Mouse (Mus musculus) heart, embryonic 10.5 days (tissue): ENCODE measurements around the gene Sult5a1. TPM values are rescaled to one million over a fixed set of nuclear protein-coding genes. Genes with fewer than 3 reads are reported as not detected.

Experiments used
- DNase-seq: peaks from one replicate; pipeline ENCODE4 v3.0.0-alpha.2; 2017; ENCODE audit warnings: low spot score
- H3K27ac ChIP-seq: fragments of 300-500 bp; sonication (generic); 2 replicates; pipeline ENCODE4 v1.5.1; 2016; ENCODE audit warnings: mild to moderate bottlenecking
- H3K27me3 ChIP-seq: fragments of 300-500 bp; sonication (generic); 2 replicates; pipeline ENCODE4 v1.6.1; 2016; ENCODE audit warnings: mild to moderate bottlenecking; ENCODE audit not compliant: poor library complexity, insufficient read depth, severe bottlenecking
- H3K36me3 ChIP-seq: fragments of 300-500 bp; sonication (generic); 2 replicates; pipeline ENCODE4 v1.6.1; 2016; ENCODE audit warnings: mild to moderate bottlenecking, moderate library complexity
- H3K4me1 ChIP-seq: fragments of 300-500 bp; sonication (generic); 2 replicates; pipeline ENCODE4 v1.6.1; 2016; ENCODE audit warnings: mild to moderate bottlenecking
- H3K4me3 ChIP-seq: fragments of 300-500 bp; sonication (generic); 2 replicates; pipeline ENCODE4 v1.5.1; 2016; ENCODE audit warnings: mild to moderate bottlenecking, moderate library complexity
- H3K9me3 ChIP-seq: fragments of 300-500 bp; sonication (generic); 2 replicates; pipeline ENCODE4 v1.6.1; 2016; ENCODE audit warnings: mild to moderate bottlenecking, moderate library complexity
- WGBS: fragments of 180-500 bp; shearing (Covaris S2); methylation state at CpG from one replicate; pipeline ENCODE4 v1.1.7; 2016; 5-methylcytosine and 5-hydroxymethylcytosine counted together
- polyA plus RNA-seq: library from polyadenylated mRNA; unstranded; fragments of >200 nt; fragmentation: Nextera tagmentation; extraction: Ambion mirVana; gene quantifications from 2 replicates; pipeline ENCODE4 v1.2.1, GENCODE M21; 2016

Sult5a1 gene
- polyA plus RNA-seq, 1 experiment from 2014 or later, result 12.3 TPM

DNA sequence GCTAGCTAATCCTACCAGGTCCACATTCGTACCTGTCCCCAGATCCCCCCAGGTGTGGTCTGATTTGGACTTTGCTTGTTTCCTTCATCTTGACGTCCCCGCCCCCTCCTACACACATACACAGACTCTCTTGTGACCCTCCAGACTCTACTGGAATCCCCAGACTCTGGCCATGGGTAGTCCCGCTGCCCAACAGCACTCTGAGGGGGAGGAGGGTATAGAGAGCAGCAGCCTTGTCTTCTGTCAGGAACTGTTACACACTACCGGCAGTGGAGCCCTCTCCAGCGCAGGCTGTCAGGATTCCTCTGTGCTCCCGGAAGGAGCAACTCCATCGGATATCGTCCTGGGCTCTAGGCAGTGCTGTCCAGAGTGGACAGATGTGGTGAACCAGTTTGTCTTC, 27.1 kb downstream of the Sult5a1 start:
- Histone ChIP-seq H3K27me3 (peaks cover 51% of the 10 kb centered on the region), H3K36me3 (no peaks in the 10 kb centered on the region), H3K4me1 (peaks cover 38% of the 10 kb centered on the region), H3K9me3 (no peaks in the 10 kb centered on the region), H3K27ac (no peak overlapping the region), H3K4me3 (no peak overlapping the region)
- no peak for DNase-seq
- 59% methylated on average over 9 of the region's 9 CpGs for WGBS

DNA sequence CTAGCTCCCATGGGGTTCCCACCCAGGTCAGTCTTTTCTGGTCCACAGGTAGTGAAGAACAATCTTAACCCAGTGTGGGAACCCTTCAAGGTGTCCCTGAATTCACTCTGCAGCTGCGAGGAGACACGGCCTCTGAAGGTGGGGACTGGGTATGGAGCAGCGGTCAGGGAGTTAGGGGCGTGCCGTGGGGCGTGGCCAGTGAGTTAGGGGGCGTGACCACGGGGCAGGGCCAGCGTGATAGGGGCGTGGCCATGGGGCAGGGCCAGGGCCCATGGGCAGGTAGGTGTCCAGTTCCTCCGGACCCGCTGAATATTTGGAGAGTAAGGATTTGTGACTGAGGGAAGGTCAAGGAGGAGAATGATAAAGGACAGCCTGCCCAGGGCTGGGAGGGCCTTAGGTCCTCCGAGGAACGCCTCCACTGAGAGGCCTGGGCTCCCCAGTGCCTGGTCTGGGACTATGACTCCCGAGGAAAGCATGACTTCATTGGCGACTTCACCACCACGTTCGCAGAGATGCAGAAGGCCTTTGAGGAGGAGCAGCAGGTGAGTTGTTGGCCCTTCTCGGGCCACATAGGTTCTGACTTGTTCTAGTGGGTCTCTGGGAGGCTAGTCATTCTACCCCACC, 31.8 kb downstream of the Sult5a1 start:
- Histone ChIP-seq H3K4me1 (peaks cover 34% of the 10 kb centered on the region), H3K27me3 (peaks cover 85% of the 10 kb centered on the region), H3K4me3 (peak overlapping the region; percentile 12), H3K36me3 (no peaks in the 10 kb centered on the region), H3K27ac (no peak overlapping the region), H3K9me3 (no peaks in the 10 kb centered on the region)
- 5% methylated on average over 19 of the region's 19 CpGs for WGBS
- peak; percentile 93 for DNase-seq

- Histone ChIP-seq H3K36me3 (no peaks in the 10 kb centered on the region), H3K27me3 (peaks cover 88% of the 10 kb centered on the region), H3K4me1 (peaks cover 33% of the 10 kb centered on the region), H3K4me3 (no peak overlapping the region), H3K27ac (no peak overlapping the region), H3K9me3 (no peaks in the 10 kb centered on the region)
- DNase-seq, result no peak
- WGBS, result 75% methylated on average over 5 of the region's 5 CpGs
These were observed 35.4 kb downstream of the Sult5a1 start for GRCm38 (mm10) chr8:123122670-123123069.

- DNase-seq, result no peak
- H3K36me3 ChIP-seq, result no peaks in the 10 kb centered on the region
- H3K4me3 ChIP-seq, result no peak overlapping the region
- H3K4me1 ChIP-seq, result peaks cover 38% of the 10 kb centered on the region
- no peaks in the 10 kb centered on the region for H3K9me3 ChIP-seq
- peak overlapping the region; percentile 7 for H3K27ac ChIP-seq
- H3K27me3 ChIP-seq, result peaks cover 88% of the 10 kb centered on the region
- 62% methylated on average over 9 of the region's 9 CpGs for WGBS
These were observed 36.1 kb downstream of the Sult5a1 start for GRCm38 (mm10) chr8:123122059-123122458.

GRCm38 (mm10) chr8:123117744-123118143, 40.4 kb downstream of the Sult5a1 start:
- no peak for DNase-seq
- H3K4me3 ChIP-seq, result peak overlapping the region; percentile 63
- H3K9me3 ChIP-seq, result no peaks in the 10 kb centered on the region
- H3K4me1 ChIP-seq, result peaks cover 26% of the 10 kb centered on the region
- 0 out of 2 replicates have a peak overlapping the region, but pooled peaks have one; percentile 37 for H3K27ac ChIP-seq
- H3K36me3 ChIP-seq, result no peaks in the 10 kb centered on the region
- peaks cover 75% of the 10 kb centered on the region for H3K27me3 ChIP-seq
- 5% methylated on average over 17 of the region's 17 CpGs for WGBS

DNA sequence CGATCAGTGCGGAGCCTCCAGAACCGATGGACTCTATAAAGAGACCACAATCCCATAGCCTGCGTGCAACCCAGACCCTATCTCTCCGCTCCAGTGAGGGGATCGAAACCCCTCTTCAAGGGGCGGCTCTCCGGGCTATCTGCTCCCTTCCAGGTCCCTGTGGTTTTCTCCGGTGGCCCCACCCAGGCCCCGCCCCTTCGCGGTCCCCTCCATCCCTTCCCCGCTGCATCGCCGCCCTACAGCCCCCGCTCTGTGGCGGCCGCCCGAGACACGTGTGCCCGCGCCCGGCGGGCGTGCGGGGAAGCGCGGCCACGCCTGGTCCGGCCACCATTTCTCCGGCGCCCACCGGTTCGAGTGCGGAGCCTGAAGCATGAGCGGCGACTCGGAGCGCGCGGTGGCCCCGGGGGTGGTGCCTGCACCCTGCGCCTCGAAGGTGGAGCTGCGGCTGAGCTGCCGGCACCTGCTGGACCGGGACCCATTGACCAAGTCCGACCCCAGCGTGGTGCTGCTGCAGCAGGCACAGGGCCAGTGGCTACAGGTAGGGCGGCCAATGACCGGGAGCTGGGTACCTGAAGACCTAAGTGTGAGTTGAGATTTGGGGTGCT, 40.9 kb downstream of the Sult5a1 start, which contains the start of gene Cpne7:
Cpne7 (plus strand) TSS at position 248 of the 605 bp plus-strand sequence.
- Histone ChIP-seq H3K27ac (0 out of 2 replicates have a peak within 1 kb of the TSS, but pooled peaks have one; percentile 37), H3K4me1 (peaks cover 23% of the 10 kb centered on the region), H3K36me3 (no peaks in the 10 kb centered on the region), H3K27me3 (peaks cover 70% of the 10 kb centered on the region), H3K9me3 (no peaks in the 10 kb centered on the region), H3K4me3 (peak within 1 kb of the TSS; percentile 63)
- under 1% methylated on average over 51 of the region's 51 CpGs for WGBS
- DNase-seq, result peak; percentile 77

DNA sequence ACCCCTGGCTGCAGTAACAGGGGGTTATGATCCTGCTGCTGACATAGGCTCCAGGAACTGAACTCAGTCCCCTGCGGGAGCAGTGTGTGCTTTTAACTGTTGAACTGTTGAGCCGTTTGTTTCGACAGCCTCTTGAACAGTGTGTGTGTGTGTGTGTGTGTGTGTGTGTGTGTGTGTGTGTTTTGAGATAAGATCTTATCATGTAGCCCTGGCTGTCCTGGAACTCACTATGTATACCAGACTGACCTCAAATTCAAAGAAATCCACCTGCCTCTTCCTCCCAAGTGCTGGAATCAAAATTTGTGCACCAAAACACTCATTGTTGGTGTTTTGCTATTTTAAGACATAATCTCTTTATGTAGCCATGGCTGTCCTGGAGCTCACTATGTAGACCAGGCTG, 43.5 kb downstream of the Sult5a1 start:
- no peak for DNase-seq
- H3K36me3 ChIP-seq, result no peaks in the 10 kb centered on the region
- peaks cover 50% of the 10 kb centered on the region for H3K27me3 ChIP-seq
- H3K4me3 ChIP-seq, result no peak overlapping the region
- no peak overlapping the region for H3K27ac ChIP-seq
- H3K9me3 ChIP-seq, result no peaks in the 10 kb centered on the region
- peaks cover 21% of the 10 kb centered on the region for H3K4me1 ChIP-seq
- WGBS, result 38% methylated on average over 3 of the region's 3 CpGs

DNA sequence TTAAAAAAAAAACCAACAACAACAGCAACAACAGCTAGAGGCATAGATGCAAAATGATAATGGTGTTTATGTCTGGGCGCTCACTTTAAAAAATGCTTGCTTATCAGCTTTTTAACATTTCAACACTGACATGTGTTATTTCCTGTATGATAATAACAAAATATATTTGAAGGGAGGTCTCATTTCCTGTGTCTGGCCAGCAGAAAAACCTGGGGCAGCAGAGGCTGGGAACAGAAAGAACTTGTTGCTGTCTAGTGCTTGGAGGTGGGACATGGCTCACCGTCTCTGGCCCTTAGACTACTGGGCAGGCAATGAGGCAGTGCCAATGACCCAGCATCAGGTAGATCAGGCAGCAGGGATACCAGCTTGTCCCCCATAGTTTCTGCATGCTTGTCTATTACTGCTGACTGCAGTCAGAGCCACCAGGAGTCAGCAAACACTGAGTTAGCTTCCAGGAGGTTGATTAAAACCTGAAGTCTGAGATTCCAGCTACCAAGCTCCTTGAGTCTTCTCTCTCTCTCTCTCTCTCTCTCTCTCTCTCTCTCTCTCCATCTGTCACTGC, 44.1 kb downstream of the Sult5a1 start:
- 52% methylated on average over 2 of the region's 2 CpGs for WGBS
- no peak for DNase-seq
- Histone ChIP-seq H3K36me3 (no peaks in the 10 kb centered on the region), H3K27ac (no peak overlapping the region), H3K9me3 (no peaks in the 10 kb centered on the region), H3K4me1 (peaks cover 21% of the 10 kb centered on the region), H3K27me3 (peaks cover 44% of the 10 kb centered on the region), H3K4me3 (no peak overlapping the region)

DNA sequence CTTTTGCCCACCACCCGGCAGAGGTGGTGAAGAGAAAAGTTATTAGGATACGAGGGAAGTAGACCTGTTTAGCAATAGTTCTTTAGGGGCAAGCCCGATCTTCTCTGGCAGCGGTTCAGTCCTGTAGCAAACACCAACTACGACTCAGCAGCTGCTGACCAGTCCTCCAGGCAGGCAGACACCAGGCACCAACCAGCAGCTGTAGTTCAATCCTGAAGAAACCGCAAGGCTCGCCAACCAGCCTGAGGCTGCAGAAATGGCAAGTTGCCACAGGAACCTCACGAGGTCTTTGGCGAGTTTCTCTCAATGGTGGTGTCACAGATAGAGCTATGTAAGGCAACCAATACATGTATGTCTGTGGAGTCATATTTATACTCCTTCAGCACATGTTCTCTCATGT, 45.2 kb downstream of the Sult5a1 start:
- Histone ChIP-seq H3K4me1 (peaks cover 16% of the 10 kb centered on the region), H3K27me3 (peaks cover 33% of the 10 kb centered on the region), H3K4me3 (no peak overlapping the region), H3K27ac (no peak overlapping the region), H3K9me3 (no peaks in the 10 kb centered on the region), H3K36me3 (no peaks in the 10 kb centered on the region)
- DNase-seq, result no peak
- 79% methylated on average over 9 of the region's 9 CpGs for WGBS

GRCm38 (mm10) chr8:123110649-123111048, 47.5 kb downstream of the Sult5a1 start:
- no peak overlapping the region for H3K4me3 ChIP-seq
- no peaks in the 10 kb centered on the region for H3K4me1 ChIP-seq
- H3K27ac ChIP-seq, result no peak overlapping the region
- peaks cover 10% of the 10 kb centered on the region for H3K27me3 ChIP-seq
- no peak for DNase-seq
- 19% methylated on average over 4 of the region's 4 CpGs for WGBS
- peaks cover under 1% of the 10 kb centered on the region; the same call in 1 of the 2 replicates for H3K36me3 ChIP-seq
- no peaks in the 10 kb centered on the region for H3K9me3 ChIP-seq

GRCm38 (mm10) chr8:123108953-123109352, 49.2 kb downstream of the Sult5a1 start:
- Histone ChIP-seq H3K4me1 (peaks cover 6% of the 10 kb centered on the region; the same call in 1 of the 2 replicates), H3K9me3 (no peaks in the 10 kb centered on the region), H3K27ac (no peak overlapping the region), H3K36me3 (peaks cover 18% of the 10 kb centered on the region), H3K4me3 (no peak overlapping the region), H3K27me3 (no peaks in the 10 kb centered on the region)
- no peak for DNase-seq
- WGBS, result 85% methylated on average over 5 of the region's 5 CpGs

DNA sequence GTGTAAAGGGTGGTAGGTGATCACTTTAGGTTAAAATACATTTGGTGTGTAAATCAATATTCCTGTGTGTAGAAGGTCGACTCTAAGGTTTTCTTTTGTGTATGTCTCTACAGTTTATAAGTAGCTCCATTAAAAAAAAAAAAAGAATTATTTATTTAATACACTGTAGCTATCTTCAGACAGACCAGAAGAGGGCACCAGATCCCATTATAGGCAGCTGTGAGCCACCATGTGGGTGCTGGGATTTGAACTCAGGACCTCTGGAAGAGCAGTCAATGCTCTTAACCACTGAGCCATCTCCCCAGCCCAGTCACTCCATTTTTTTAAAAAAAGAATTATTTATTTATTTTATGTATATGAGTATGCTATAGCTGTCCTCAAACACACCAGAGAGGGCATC, 50.1 kb downstream of the Sult5a1 start:
- Histone ChIP-seq H3K27ac (no peak overlapping the region), H3K4me3 (no peak overlapping the region), H3K27me3 (no peaks in the 10 kb centered on the region), H3K36me3 (peaks cover 27% of the 10 kb centered on the region), H3K9me3 (no peaks in the 10 kb centered on the region), H3K4me1 (peaks cover 12% of the 10 kb centered on the region)
- no peak for DNase-seq
- WGBS, result 62% methylated on average over 1 of the region's 1 CpGs

DNA sequence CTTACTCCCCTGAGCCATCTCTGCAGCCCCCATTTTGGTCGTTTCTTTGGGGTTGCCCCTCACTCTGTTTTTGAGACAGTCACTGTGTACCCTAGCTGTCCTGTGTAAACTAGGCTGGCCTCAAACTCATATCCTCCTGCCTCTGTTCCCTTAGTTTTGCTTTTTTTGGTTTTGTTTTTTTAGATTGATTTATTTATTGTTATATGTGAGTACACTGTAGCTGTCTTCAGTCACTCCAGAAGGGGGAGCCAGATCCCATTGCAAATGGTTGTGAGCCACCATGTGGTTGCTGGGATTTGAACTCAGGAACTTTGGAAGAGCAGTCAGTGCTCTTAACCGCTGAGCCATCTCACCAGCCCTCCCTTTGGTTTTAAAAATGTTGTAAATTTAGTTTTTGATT, 51.6 kb downstream of the Sult5a1 start:
- H3K9me3 ChIP-seq, result no peaks in the 10 kb centered on the region
- H3K4me3 ChIP-seq, result no peak overlapping the region
- H3K36me3 ChIP-seq, result peaks cover 29% of the 10 kb centered on the region
- DNase-seq, result no peak
- 48% methylated on average over 2 of the region's 2 CpGs for WGBS
- H3K27ac ChIP-seq, result no peak overlapping the region
- H3K4me1 ChIP-seq, result peaks cover 15% of the 10 kb centered on the region
- H3K27me3 ChIP-seq, result no peaks in the 10 kb centered on the region
